Mouse (Mus musculus): ENCODE results near the gene Nmrk1.

- TF ChIP-seq GATA1 (IDR thresholded peaks at IDR 0.05; ENCODE audit: borderline replicate concordance, low read length) (no peak), FLI1 (IDR thresholded peaks at IDR 0.05; ENCODE audit: low read length) (no peak)
These were observed 28.7 kb upstream of the Nmrk1 start for GRCm38 (mm10) chr19:18603011-18603410.
